Mouse (Mus musculus): ENCODE results near the gene Tnfrsf9. TPM values are rescaled to one million over a fixed set of nuclear protein-coding genes. Genes with fewer than 3 reads are reported as not detected.

The Tnfrsf9 gene
- 7.7 TPM for polyA plus RNA-seq (2015; fragmentation: Illumina TruSeq; extraction: RNeasy Lipid Tissue Mini Kit (QIAGEN cat#74804); ENCODE audit: insufficient read depth, low replicate concordance)

DNA sequence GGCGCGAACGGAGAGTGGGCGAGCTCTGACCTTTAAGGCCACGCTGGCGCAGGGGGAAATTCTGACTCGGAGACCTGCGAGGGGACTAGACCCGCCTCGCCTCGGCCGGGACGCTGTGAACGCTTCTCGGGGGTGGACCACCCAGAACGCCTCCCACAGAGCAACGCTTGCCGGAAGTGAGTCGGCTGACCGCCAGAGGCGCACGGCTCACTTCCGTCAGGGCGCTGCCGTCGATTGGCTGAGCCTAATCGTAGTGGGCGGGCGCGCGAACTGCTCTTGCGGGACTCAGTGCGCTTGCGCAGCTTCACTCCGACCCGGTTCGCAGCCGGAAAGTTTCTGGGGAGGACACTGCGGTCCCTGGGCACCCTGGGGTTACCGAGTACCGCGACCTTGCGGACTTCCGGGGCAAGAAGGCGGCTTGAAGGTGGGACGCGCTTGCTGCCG lies at the start of gene Tnfrsf9, which contains the start of gene Park7:
Tnfrsf9 (plus strand) TSS at position 273 of the 444 bp plus-strand sequence.
Park7 (minus strand) TSS at position 148 of the 444 bp plus-strand sequence.

Other genes starting within 250 kb of the Tnfrsf9 start
- gene Errfi1, start 60.6 kb upstream of the Tnfrsf9 start, polyA plus RNA-seq (2015; fragmentation: Illumina TruSeq; extraction: RNeasy Lipid Tissue Mini Kit (QIAGEN cat#74804); ENCODE audit: insufficient read depth, low replicate concordance) = 45.0 TPM
- gene Park7, start 125 bp upstream of the Tnfrsf9 start, polyA plus RNA-seq (2015; fragmentation: Illumina TruSeq; extraction: RNeasy Lipid Tissue Mini Kit (QIAGEN cat#74804); ENCODE audit: insufficient read depth, low replicate concordance) = 123 TPM
- not detected for gene Uts2, start 82.5 kb downstream of the Tnfrsf9 start, polyA plus RNA-seq (2015; fragmentation: Illumina TruSeq; extraction: RNeasy Lipid Tissue Mini Kit (QIAGEN cat#74804); ENCODE audit: insufficient read depth, low replicate concordance)
- 7.4 TPM for gene Per3, start 130.1 kb downstream of the Tnfrsf9 start, polyA plus RNA-seq (2015; fragmentation: Illumina TruSeq; extraction: RNeasy Lipid Tissue Mini Kit (QIAGEN cat#74804); ENCODE audit: insufficient read depth, low replicate concordance)
- gene Vamp3, start 143.4 kb downstream of the Tnfrsf9 start, polyA plus RNA-seq (2015; fragmentation: Illumina TruSeq; extraction: RNeasy Lipid Tissue Mini Kit (QIAGEN cat#74804); ENCODE audit: insufficient read depth, low replicate concordance) = 82.4 TPM
- not detected for gene Gm13090, start 175.0 kb downstream of the Tnfrsf9 start, polyA plus RNA-seq (2015; fragmentation: Illumina TruSeq; extraction: RNeasy Lipid Tissue Mini Kit (QIAGEN cat#74804); ENCODE audit: insufficient read depth, low replicate concordance)

All from spleen, adult 10 weeks (tissue).